Mouse (Mus musculus) midbrain, embryonic 14.5 days (tissue): ENCODE measurements around the gene Stard5. TPM values are rescaled to one million over a fixed set of nuclear protein-coding genes. Genes with fewer than 3 reads are reported as not detected.

Source experiments
- ATAC-seq: fragments of 200-750 bp; cut with Nextera tagmentation; 2 replicates; pipeline ENCODE4 v1.8.0; 2017; ENCODE audit warnings: moderate number of reproducible peaks, moderate library complexity; ENCODE audit not compliant: low FRiP score, low TSS enrichment
- DNase-seq: peaks from one replicate; pipeline ENCODE4 v3.0.0-alpha.2; 2015
- H3K27ac ChIP-seq: fragments of 300-500 bp; sonication (generic); replicated peaks from 2 replicates; pipeline ENCODE4 v1.5.1; 2014; ENCODE audit warnings: mild to moderate bottlenecking, low read depth, low read length, moderate library complexity
- H3K27me3 ChIP-seq: fragments of 300-500 bp; sonication (generic); 2 replicates; pipeline ENCODE4 v1.6.1; 2014; ENCODE audit warnings: low read length, control low read depth, mixed read lengths; ENCODE audit not compliant: control insufficient read depth, insufficient read depth
- H3K36me3 ChIP-seq: fragments of 300-500 bp; sonication (generic); 2 replicates; pipeline ENCODE4 v1.6.1; 2014; ENCODE audit warnings: low read length, control low read depth; ENCODE audit not compliant: control insufficient read depth, insufficient read depth
- H3K4me1 ChIP-seq: fragments of 300-500 bp; sonication (generic); 2 replicates; pipeline ENCODE4 v1.6.1; 2014; ENCODE audit warnings: mild to moderate bottlenecking, antibody characterized with exemption, low read length, control low read depth; ENCODE audit not compliant: control insufficient read depth, insufficient read depth
- H3K4me2 ChIP-seq: fragments of 300-500 bp; sonication (generic); 2 replicates; pipeline ENCODE4 v1.6.1; 2014; ENCODE audit warnings: mild to moderate bottlenecking, low read length, moderate library complexity
- H3K4me3 ChIP-seq: fragments of 300-500 bp; sonication (generic); replicated peaks from 2 replicates; pipeline ENCODE4 v1.5.1; 2014; ENCODE audit warnings: low read depth, low read length
- H3K9ac ChIP-seq: fragments of 300-500 bp; sonication (generic); replicated peaks from 2 replicates; pipeline ENCODE4 v1.6.1; 2014; ENCODE audit warnings: mild to moderate bottlenecking, low read length, moderate library complexity
- H3K9me3 ChIP-seq: fragments of 300-500 bp; sonication (generic); 2 replicates; pipeline ENCODE4 v1.6.1; 2016; ENCODE audit warnings: low read length, control low read depth, mixed read lengths; ENCODE audit not compliant: control insufficient read depth
- WGBS: fragments of 180-500 bp; shearing (Covaris S2); extraction: QIAGEN DNeasy Blood & Tissue Kit; methylation state at CpG from one replicate; pipeline ENCODE4 v1.1.7; 2014; 5-methylcytosine and 5-hydroxymethylcytosine counted together
- polyA plus RNA-seq: library from polyadenylated mRNA; unstranded; fragments of >200 nt; fragmentation: Nextera tagmentation; extraction: Ambion mirVana; gene quantifications from 2 replicates; pipeline ENCODE4 v1.2.1, GENCODE M21; 2014

Gene Stard5
- polyA plus RNA-seq, 1 experiment from 2014 or later = 7.4 TPM

GRCm38 (mm10) chr7:83626557-83627257 lies 5.1 kb upstream of the Stard5 start:
- no peaks in the 10 kb centered on the region for H3K9me3 ChIP-seq
- H3K27ac ChIP-seq = no peak overlapping the region
- H3K4me1 ChIP-seq = peaks cover 8% of the 10 kb centered on the region
- no peak for ATAC-seq
- no peak for DNase-seq
- WGBS = 94% methylated on average over 8 of the region's 8 CpGs
- H3K27me3 ChIP-seq = no peaks in the 10 kb centered on the region
- no peak overlapping the region for H3K9ac ChIP-seq
- H3K4me2 ChIP-seq = no peak overlapping the region
- no peaks in the 10 kb centered on the region for H3K36me3 ChIP-seq
- no peak overlapping the region for H3K4me3 ChIP-seq

DNA sequence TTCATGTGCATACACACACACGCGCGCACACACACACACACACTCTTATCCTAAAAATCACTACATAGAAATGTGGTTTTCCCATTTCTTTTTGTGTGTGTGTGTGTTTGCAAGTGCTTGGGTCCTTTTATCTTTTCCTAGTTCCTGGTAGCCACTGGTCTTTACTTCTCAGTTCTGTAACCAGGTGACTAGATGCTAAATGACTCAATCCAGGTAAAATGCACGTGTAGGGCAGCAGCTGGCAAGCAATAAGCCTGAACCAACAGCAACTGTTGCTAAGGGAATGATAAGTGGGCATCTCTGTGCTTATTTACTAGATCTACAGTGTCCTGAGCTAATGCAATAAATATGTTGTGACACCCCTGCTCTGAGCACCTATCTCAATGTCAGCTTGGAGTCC lies 4.4 kb upstream of the Stard5 start:
- Histone ChIP-seq H3K27ac (no peak overlapping the region), H3K27me3 (no peaks in the 10 kb centered on the region), H3K36me3 (no peaks in the 10 kb centered on the region), H3K4me2 (no peak overlapping the region), H3K9me3 (no peaks in the 10 kb centered on the region), H3K4me3 (no peak overlapping the region), H3K9ac (no peak overlapping the region), H3K4me1 (peaks cover 13% of the 10 kb centered on the region)
- WGBS = 89% methylated on average over 4 of the region's 4 CpGs
- ATAC-seq (no peak), DNase-seq (no peak)

GRCm38 (mm10) chr7:83631073-83631827 lies 509 bp upstream of the Stard5 start:
- no peaks in the 10 kb centered on the region for H3K9me3 ChIP-seq
- no peaks in the 10 kb centered on the region for H3K27me3 ChIP-seq
- H3K4me3 ChIP-seq = peak overlapping the region; percentile 58
- 15% methylated on average over 11 of the region's 11 CpGs for WGBS
- ATAC-seq = peak; percentile 36; the same call in 1 of the 2 replicates
- no peaks in the 10 kb centered on the region for H3K36me3 ChIP-seq
- peak overlapping the region; percentile 78 for H3K4me2 ChIP-seq
- DNase-seq = peak; percentile 58
- peak overlapping the region; percentile 64 for H3K9ac ChIP-seq
- peak overlapping the region; percentile 75 for H3K27ac ChIP-seq
- peaks cover 23% of the 10 kb centered on the region for H3K4me1 ChIP-seq

GRCm38 (mm10) chr7:83632682-83633120 lies 942 bp downstream of the Stard5 start:
- H3K4me1 ChIP-seq = peaks cover 23% of the 10 kb centered on the region

GRCm38 (mm10) chr7:83633856-83634255 lies 2.1 kb downstream of the Stard5 start:
- no peaks in the 10 kb centered on the region for H3K27me3 ChIP-seq
- WGBS = 91% methylated on average over 6 of the region's 6 CpGs
- H3K27ac ChIP-seq = no peak overlapping the region
- H3K4me1 ChIP-seq = peaks cover 23% of the 10 kb centered on the region
- H3K9me3 ChIP-seq = no peaks in the 10 kb centered on the region
- no peaks in the 10 kb centered on the region for H3K36me3 ChIP-seq
- ATAC-seq = no peak
- DNase-seq = no peak
- no peak overlapping the region for H3K9ac ChIP-seq
- no peak overlapping the region for H3K4me3 ChIP-seq
- no peak overlapping the region for H3K4me2 ChIP-seq

More at GRCm38 (mm10) chr7:83632682-83633120, 942 bp downstream of the Stard5 start:
- Histone ChIP-seq H3K9ac (0 out of 2 replicates have a peak overlapping the region, but pooled peaks have one; percentile 6), H3K4me3 (peak overlapping the region; percentile 58; the same call in 1 of the 2 replicates), H3K36me3 (no peaks in the 10 kb centered on the region), H3K9me3 (no peaks in the 10 kb centered on the region), H3K27ac (no peak overlapping the region), H3K4me2 (peak overlapping the region; percentile 78), H3K27me3 (no peaks in the 10 kb centered on the region)
- 61% methylated on average over 6 of the region's 6 CpGs for WGBS
- ATAC-seq (no peak), DNase-seq (no peak)

GRCm38 (mm10) chr7:83635726-83636125 lies 4.0 kb downstream of the Stard5 start:
- ATAC-seq (no peak), DNase-seq (peak; percentile 73)
- Histone ChIP-seq H3K27ac (no peak overlapping the region), H3K4me3 (no peak overlapping the region), H3K4me1 (peaks cover 23% of the 10 kb centered on the region), H3K36me3 (no peaks in the 10 kb centered on the region), H3K27me3 (no peaks in the 10 kb centered on the region), H3K4me2 (no peak overlapping the region), H3K9ac (no peak overlapping the region), H3K9me3 (no peaks in the 10 kb centered on the region)
- WGBS = 82% methylated on average over 2 of the region's 2 CpGs

- no peak for ATAC-seq
Observed at GRCm38 (mm10) chr7:83636425-83636824, 4.7 kb downstream of the Stard5 start.

DNA sequence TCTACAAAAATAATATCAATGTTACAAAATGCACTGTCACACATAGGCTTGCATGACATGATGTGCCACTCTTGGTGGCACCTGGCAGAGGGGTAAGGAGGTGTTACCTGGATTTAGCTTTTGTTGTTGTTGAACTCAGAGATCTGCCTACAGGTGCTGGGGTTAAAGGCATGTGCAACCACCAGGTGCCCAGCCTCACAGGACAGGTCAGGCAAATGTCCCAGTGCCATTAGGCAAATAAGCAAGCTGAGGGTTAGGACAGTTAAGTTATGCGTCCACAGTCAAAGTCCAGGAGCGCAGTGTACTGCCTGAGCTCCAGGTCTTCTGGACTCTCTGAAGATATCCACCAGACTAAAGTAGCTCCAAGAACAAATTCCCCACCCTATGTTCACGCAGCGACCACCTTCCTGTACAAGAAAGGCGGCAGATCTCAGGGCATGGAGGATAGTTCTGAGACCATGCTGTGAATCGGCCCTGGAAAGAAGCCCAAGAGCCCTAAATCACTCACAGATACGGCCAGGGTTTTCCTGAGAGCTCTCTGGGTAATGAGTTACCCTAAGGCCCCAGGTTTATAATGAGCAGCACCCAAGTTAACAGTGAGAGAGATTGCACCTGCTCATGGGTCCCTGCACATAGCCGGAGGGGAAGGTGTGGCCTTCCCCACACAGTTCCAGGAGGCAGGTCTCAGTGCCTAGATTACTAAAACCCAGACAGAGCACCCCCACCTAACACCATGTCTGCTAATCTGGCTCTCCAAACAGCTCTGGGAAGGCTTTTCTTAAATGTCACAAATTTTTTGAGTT lies 6.2 kb downstream of the Stard5 start:
- H3K4me1 ChIP-seq = peaks cover 4% of the 10 kb centered on the region
- DNase-seq (no peak), ATAC-seq (no peak)
- no peaks in the 10 kb centered on the region for H3K36me3 ChIP-seq
- 93% methylated on average over 8 of the region's 8 CpGs for WGBS
- no peaks in the 10 kb centered on the region for H3K27me3 ChIP-seq
- no peak overlapping the region for H3K27ac ChIP-seq
- no peak overlapping the region for H3K4me2 ChIP-seq
- no peak overlapping the region for H3K9ac ChIP-seq
- no peaks in the 10 kb centered on the region for H3K9me3 ChIP-seq
- no peak overlapping the region for H3K4me3 ChIP-seq

More at GRCm38 (mm10) chr7:83636425-83636824, 4.7 kb downstream of the Stard5 start:
- H3K4me3 ChIP-seq = no peak overlapping the region
- H3K4me2 ChIP-seq = no peak overlapping the region
- no peaks in the 10 kb centered on the region for H3K9me3 ChIP-seq
- 87% methylated on average over 8 of the region's 8 CpGs for WGBS
- H3K4me1 ChIP-seq = peaks cover 16% of the 10 kb centered on the region
- H3K9ac ChIP-seq = no peak overlapping the region
- DNase-seq = no peak
- H3K36me3 ChIP-seq = no peaks in the 10 kb centered on the region
- H3K27me3 ChIP-seq = no peaks in the 10 kb centered on the region
- H3K27ac ChIP-seq = no peak overlapping the region
